ENCODE assay signal across 8 mouse cellular contexts in the genomic region with DNA sequence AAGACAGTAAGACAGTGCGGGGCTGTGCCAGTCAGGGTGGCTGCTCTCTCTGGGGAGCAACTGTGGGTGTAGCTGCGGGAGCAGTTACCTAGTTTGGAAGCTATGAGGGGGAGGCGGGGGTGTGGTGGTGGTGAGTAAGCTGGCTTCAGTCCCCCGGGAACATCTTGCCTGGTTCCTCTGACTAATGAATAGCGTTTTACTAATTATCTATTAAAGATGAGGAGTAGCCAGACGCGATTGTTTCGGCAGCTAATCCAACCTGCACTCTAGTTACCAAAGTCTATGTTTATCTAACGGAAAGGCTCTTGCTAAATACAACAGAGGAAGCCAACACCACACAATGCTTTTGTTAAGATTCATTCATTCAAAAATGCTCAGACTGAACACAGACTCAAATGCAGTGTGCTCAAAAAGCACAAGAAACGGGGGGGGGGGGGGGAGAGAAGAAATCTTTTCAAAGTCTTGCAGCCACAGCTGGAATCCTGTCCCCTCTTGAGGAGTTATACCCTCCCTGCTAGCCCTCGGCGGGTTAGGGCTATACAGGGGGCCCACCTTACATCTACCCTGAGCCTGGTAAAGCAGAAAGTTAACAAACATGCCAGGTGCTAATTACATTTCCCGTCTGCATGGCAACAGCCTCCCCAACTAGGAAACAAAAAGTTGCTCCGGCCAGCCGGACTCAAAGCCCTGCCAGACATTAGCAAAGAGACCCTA. TPM values are rescaled to one million over a fixed set of nuclear protein-coding genes. Genes with fewer than 3 reads are reported as not detected.
DNase-seq lines count a peak whose midpoint lies in the region; ATAC-seq and TF ChIP-seq lines count a peak whose summit lies in the region.

No protein-coding gene starts in this region.

- H3K27ac ChIP-seq in heart, embryonic 12.5 days (ENCODE audit: poor library complexity, severe bottlenecking), result no peak overlapping the region
- peak overlapping the region; percentile 74; the same call in 1 of the 2 replicates for H3K27ac ChIP-seq in hindbrain, postnatal 0 days
- H3K27ac ChIP-seq in midbrain, embryonic 11.5 days (ENCODE audit: low read depth, low read length), result no peak overlapping the region; the same call in 1 of the 2 replicates

- 0 out of 2 replicates have a peak, but pooled peaks cover 5% of the 10 kb centered on the region for H3K9me3 ChIP-seq in heart, embryonic 12.5 days (replicated peaks)
- no peaks in the 10 kb centered on the region for H3K9me3 ChIP-seq in hindbrain, postnatal 0 days (ENCODE audit: low read length)
- H3K9me3 ChIP-seq in midbrain, embryonic 11.5 days (ENCODE audit: control insufficient read depth, low read length), result no peaks in the 10 kb centered on the region

- 6% methylated on average over 15 of the region's 15 CpGs for WGBS in heart, embryonic 12.5 days
- WGBS in hindbrain, postnatal 0 days, result 3% methylated on average over 15 of the region's 15 CpGs
- WGBS in midbrain, embryonic 11.5 days, result 5% methylated on average over 15 of the region's 15 CpGs

- peak overlapping the region; percentile 86 for H3K9ac ChIP-seq in heart, embryonic 12.5 days
- peak overlapping the region; percentile 80 for H3K9ac ChIP-seq in hindbrain, postnatal 0 days (replicated peaks; ENCODE audit: low read length)
- peak overlapping the region; percentile 81 for H3K9ac ChIP-seq in midbrain, embryonic 11.5 days (ENCODE audit: low read length)

- peak overlapping the region; percentile 74 for H3K4me3 ChIP-seq in heart, embryonic 12.5 days
- peak overlapping the region; percentile 97 for H3K4me3 ChIP-seq in hindbrain, postnatal 0 days (ENCODE audit: low read length)
- peak overlapping the region; percentile 87 for H3K4me3 ChIP-seq in midbrain, embryonic 11.5 days (ENCODE audit: low read depth, low read length)

- peak overlapping the region; percentile 99 for H3K4me2 ChIP-seq in heart, embryonic 12.5 days
- H3K4me2 ChIP-seq in hindbrain, postnatal 0 days (ENCODE audit: low read depth, low read length), result peak overlapping the region; percentile 99
- H3K4me2 ChIP-seq in midbrain, embryonic 11.5 days, result peak overlapping the region; percentile 95

- H3K27me3 ChIP-seq in heart, embryonic 12.5 days (replicated peaks), result no peaks in the 10 kb centered on the region
- no peaks in the 10 kb centered on the region for H3K27me3 ChIP-seq in hindbrain, postnatal 0 days (ENCODE audit: insufficient read depth, low read length)
- H3K27me3 ChIP-seq in midbrain, embryonic 11.5 days (ENCODE audit: control insufficient read depth, insufficient read depth, low read length), result no peaks in the 10 kb centered on the region

- peaks cover 18% of the 10 kb centered on the region for H3K36me3 ChIP-seq in heart, embryonic 12.5 days
- H3K36me3 ChIP-seq in hindbrain, postnatal 0 days (ENCODE audit: insufficient read depth, low read length), result peaks cover 5% of the 10 kb centered on the region; the same call in 1 of the 2 replicates
- peaks cover 3% of the 10 kb centered on the region for H3K36me3 ChIP-seq in midbrain, embryonic 11.5 days (ENCODE audit: control insufficient read depth, insufficient read depth, low read length)

- no peak; the same call in 1 of the 2 replicates for ATAC-seq in heart, embryonic 12.5 days (ENCODE audit: insufficient number of reproducible peaks, low FRiP score)
- 0 out of 2 replicates have a peak, but pooled peaks have one; percentile 8 for ATAC-seq in hindbrain, postnatal 0 days
- peak; percentile 30; the same call in 1 of the 2 replicates for ATAC-seq in midbrain, embryonic 11.5 days (ENCODE audit: low FRiP score)

- H3K4me1 ChIP-seq in heart, embryonic 12.5 days (replicated peaks), result no peaks in the 10 kb centered on the region; the same call in 1 of the 2 replicates
- peaks cover 2% of the 10 kb centered on the region; the same call in 1 of the 2 replicates for H3K4me1 ChIP-seq in hindbrain, postnatal 0 days (ENCODE audit: insufficient read depth, low read length)
- H3K4me1 ChIP-seq in midbrain, embryonic 11.5 days (ENCODE audit: control insufficient read depth, insufficient read depth, low read length), result peaks cover 6% of the 10 kb centered on the region; the same call in 1 of the 2 replicates

- DNase-seq in heart, postnatal 25 days (ENCODE audit: low spot score), result no peak
- peak; percentile 39 for DNase-seq in A20 (ENCODE audit: low read depth, low spot score)
- DNase-seq in brain, adult 2 months (ENCODE audit: low read depth, low spot score), result peak; percentile 83
- DNase-seq in hindbrain, postnatal 0 days (ENCODE audit: low spot score), result peak; percentile 27
- no peak for DNase-seq in midbrain, embryonic 11.5 days (ENCODE audit: low spot score, missing footprints)
- peak; percentile 30 for DNase-seq in thymus, postnatal 4 days
- no peak for DNase-seq in urinary bladder, postnatal 4 days (ENCODE audit: low spot score in 2 of 2)

- intact Hi-C loops in heart, postnatal 25 days (cut with DNase I), result loop anchor here (10.0 kb wide), 1 partner anchor 199 kb away; a partner anchor contains a TSS

- TF ChIP-seq CTCF in hindbrain, postnatal 0 days (IDR thresholded peaks at IDR 0.05; ENCODE audit: low read depth), result no peak

RNA-seq across cellular contexts. Expression of a gene that starts 0.8 kb away (rescaled TPM):
- 12.2 and 14.2 TPM in 2 replicates for polyA plus RNA-seq in heart, embryonic 12.5 days (2016; fragmentation: Nextera tagmentation; extraction: Ambion mirVana)
- 1 to 10 TPM; 2.1 to 4.6 TPM for total RNA-seq in heart, postnatal 25 days (2021)
- 23.3 and 36.9 TPM in 2 replicates for total RNA-seq in hindbrain, postnatal 0 days (2014; rRNA removed)
- 32.1 and 43.7 TPM in 2 replicates for polyA plus RNA-seq in hindbrain, postnatal 0 days (2015; fragmentation: Nextera tagmentation; extraction: Ambion mirVana)
- 37.2 and 38.5 TPM in 2 replicates for polyA plus RNA-seq in midbrain, embryonic 11.5 days (2014; fragmentation: Nextera tagmentation; extraction: Ambion mirVana)

RNA-seq across cellular contexts. Expression of a gene that starts 49.3 kb away (rescaled TPM):
- 15.0 and 17.6 TPM in 2 replicates for polyA plus RNA-seq in heart, embryonic 12.5 days (2016; fragmentation: Nextera tagmentation; extraction: Ambion mirVana)
- 10 to 100 TPM; 11.3 to 12.3 TPM for total RNA-seq in heart, postnatal 25 days (2021)
- 21.3 and 22.8 TPM in 2 replicates for total RNA-seq in hindbrain, postnatal 0 days (2014; rRNA removed)
- polyA plus RNA-seq in hindbrain, postnatal 0 days (2015; fragmentation: Nextera tagmentation; extraction: Ambion mirVana), result 9.9 and 10.4 TPM in 2 replicates
- polyA plus RNA-seq in midbrain, embryonic 11.5 days (2014; fragmentation: Nextera tagmentation; extraction: Ambion mirVana), result 16.1 and 16.3 TPM in 2 replicates

Comparison
In these comparisons a context has a peak if more than half of its experiments do, and no peak if none do; other contexts are left out.
1. DNase-seq: peak in A20 (single experiment), brain, adult 2 months (single experiment), hindbrain, postnatal 0 days (single experiment) and thymus, postnatal 4 days (single experiment); none in heart, postnatal 25 days (single experiment), midbrain, embryonic 11.5 days (single experiment) and urinary bladder, postnatal 4 days (0 of 2).
2. Peak in every context shown above with its lines, with median percentiles within 50 percentile points of each other: H3K4me2 ChIP-seq, H3K4me3 ChIP-seq and H3K9ac ChIP-seq.